Mouse (Mus musculus) brown adipose tissue, adult 24 weeks (tissue): ENCODE data around the gene Gm20458. TPM values are rescaled to one million over a fixed set of nuclear protein-coding genes. Genes with fewer than 3 reads are reported as not detected.

Source experiments
- H3K27ac ChIP-seq: fragments of 200-500 bp; replicated peaks from 2 replicates; pipeline ENCODE4 v1.5.1; 2012; ENCODE audit warnings: low read depth, mild to moderate bottlenecking, low read length
- H3K4me1 ChIP-seq: fragments of 200-500 bp; 2 replicates; pipeline ENCODE4 v1.6.1; 2012; ENCODE audit warnings: low read length, mixed read lengths; ENCODE audit not compliant: control insufficient read depth, insufficient read depth, insufficient read length
- H3K4me3 ChIP-seq: fragments of 200-500 bp; 2 replicates; pipeline ENCODE4 v1.5.1; 2012; ENCODE audit warnings: low read depth, mild to moderate bottlenecking, low read length, moderate library complexity; ENCODE audit not compliant: insufficient read depth
- polyA plus RNA-seq: library from polyadenylated mRNA; stranded (reverse); fragments of >200 nt; gene quantifications from 2 replicates; pipeline ENCODE4 v1.2.4, GENCODE M21; 2012; ENCODE audit not compliant: missing spikeins, insufficient read depth, insufficient read length

Gene Gm20458
- 2.4 TPM in 1 of 2 replicates, not detected in the other for polyA plus RNA-seq

DNA sequence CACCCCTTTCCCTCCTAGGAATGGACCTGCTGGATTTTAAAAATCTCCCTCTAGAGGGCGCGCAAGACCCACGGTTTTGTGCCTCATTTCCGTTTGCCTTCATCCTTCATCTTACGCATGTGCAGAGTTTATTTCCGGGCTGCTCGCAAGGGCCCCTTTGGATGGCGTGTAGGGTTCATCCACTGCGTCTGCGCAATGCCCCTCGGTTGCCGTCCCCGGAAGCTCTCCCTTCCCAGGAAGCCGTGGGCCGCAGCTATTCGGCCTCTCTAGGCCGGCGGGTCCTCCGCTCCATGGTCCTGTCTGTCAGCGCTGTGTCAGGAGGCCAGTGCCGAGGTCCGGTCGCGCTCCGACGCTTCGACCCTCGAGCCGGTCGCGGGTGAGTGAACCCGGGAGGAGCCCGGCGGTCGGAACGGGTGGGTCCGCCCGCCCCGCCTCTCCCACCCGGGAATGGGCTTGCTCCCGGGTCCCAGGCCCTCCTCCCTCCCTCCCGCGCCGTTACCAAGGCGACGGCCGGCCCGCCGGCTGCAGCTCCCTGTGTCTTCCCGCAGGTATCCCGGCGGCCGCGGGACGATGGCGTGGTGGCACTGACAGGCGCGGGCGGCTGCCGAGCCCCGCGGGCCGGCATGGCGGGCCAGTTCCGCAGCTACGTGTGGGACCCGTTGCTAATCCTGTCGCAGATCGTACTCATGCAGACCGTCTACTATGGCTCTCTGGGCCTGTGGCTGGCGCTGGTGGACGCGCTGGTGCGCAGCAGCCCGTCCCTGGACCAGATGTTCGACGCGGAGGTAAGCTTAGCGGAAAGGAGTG lies at the start of gene Gm20458:
Gene Gm20458, plus strand, starts transcription at position 223 of the 807 bp plus-strand sequence.
- peak within 1 kb of the TSS; percentile 92 for H3K4me3 ChIP-seq
- peak within 1 kb of the TSS; percentile 77 for H3K27ac ChIP-seq
- peaks cover 12% of the 10 kb centered on the region for H3K4me1 ChIP-seq

DNA sequence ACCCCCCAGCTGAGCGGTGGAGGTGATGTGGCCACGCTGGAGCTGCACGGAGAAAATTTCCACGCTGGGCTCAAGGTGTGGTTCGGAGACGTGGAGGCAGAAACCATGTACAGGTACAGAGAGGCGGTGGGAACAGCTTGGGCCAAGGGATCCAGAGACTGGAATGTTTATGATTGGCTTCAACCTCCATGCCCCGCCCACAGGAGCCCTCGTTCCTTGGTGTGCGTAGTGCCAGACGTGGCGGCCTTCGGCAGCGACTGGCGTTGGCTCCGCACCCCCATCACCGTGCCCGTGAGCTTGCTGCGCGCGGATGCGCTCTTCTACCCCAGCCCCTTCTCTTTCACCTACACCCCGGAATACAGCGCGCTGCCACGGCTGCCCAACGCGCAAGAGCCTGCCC lies 46.6 kb upstream of the Gm20458 start:
- Histone ChIP-seq H3K4me3 (no peak overlapping the region), H3K4me1 (no peaks in the 10 kb centered on the region; the same call in 1 of the 2 replicates), H3K27ac (no peak overlapping the region)

DNA sequence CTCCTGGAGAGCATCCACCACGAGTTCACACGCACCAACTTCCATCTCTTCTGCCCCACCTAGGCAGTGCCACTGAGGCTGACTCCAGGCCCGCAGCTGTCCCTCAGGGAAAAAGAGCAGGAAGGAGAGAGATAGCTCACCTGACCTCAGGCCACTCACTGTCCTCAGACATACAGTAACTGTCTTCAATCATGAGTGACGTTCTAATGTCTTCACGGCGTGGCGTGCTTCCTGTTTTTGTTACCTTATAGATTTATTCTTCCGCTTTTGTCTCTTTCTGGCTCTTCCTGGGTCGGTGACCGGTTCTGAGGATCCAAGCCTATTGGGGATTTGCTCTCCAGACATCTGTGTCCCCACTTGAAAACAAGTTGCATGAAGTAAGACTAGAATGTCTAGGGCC lies 46.2 kb upstream of the Gm20458 start:
- H3K27ac ChIP-seq: no peak overlapping the region
- H3K4me3 ChIP-seq: no peak overlapping the region
- H3K4me1 ChIP-seq: no peaks in the 10 kb centered on the region; the same call in 1 of the 2 replicates

DNA sequence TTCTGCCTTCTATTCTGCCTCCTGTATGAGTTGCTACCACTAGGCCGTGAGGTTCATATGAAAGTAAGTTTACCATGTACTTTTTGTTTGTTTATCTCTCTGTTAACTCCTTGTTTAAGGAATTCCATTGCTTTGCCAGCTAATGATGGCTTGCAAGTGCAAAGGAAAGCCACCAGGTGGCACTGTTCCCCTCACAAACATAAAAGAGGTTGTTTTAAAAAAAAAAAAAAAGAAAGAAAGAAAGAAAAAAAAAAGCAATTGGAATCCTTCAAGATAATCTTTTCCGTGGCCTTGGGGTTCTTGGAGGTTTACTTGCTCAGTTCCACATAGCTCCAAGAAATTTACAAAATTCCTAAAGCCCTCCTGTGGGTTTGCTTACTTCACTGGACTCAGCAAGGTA lies 43.6 kb upstream of the Gm20458 start:
- Histone ChIP-seq H3K27ac (no peak overlapping the region), H3K4me1 (no peaks in the 10 kb centered on the region; the same call in 1 of the 2 replicates), H3K4me3 (no peak overlapping the region)

DNA sequence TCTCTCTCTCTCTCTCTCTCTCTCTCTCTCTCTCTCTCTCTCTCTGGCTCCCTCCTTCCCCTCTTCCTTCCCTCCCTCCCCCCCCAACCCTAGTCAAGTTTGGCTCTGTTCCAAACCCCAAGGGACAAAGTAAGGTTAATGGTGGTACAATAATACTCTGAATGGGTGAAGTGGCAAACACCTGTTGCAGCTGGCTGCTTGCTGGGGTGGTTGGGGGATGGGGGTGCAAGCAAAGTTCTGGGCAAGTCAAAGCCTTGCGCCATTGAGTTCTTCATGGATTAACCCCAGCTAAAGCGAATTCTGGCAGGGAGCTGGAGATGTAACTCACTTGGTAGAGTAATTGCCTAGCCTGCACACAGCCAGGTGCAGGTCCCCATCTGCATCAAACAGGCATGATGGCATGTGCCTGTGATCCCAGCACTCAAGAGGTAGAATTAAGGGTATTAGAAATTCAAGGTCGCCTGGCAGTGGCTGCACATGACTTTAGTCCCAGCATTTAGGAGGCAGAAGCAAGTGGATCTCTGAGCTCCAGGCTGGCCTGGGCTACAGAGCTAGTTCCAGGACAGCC lies 42.4 kb upstream of the Gm20458 start:
- Histone ChIP-seq H3K4me3 (no peak overlapping the region), H3K27ac (no peak overlapping the region), H3K4me1 (peaks cover 2% of the 10 kb centered on the region)

DNA sequence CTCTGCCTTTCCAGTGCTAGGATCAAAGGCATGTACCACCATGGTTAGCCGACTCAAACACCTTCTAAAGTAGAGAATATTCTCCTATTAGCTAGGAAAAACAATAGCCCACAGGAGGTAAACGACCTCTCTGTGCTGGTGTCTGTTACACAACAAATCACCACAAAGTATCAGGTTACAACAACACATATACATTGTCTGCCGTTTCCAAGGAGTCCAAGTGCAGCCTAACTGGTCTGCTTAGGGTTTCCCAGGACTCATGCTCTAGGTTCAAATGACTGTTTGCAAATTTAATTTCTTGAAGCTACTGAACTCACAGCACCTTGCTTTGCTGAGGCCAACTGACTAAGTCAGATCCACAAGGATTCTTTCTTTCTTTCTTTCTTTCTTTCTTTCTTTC lies 41.3 kb upstream of the Gm20458 start:
- no peak overlapping the region for H3K27ac ChIP-seq
- peaks cover 6% of the 10 kb centered on the region for H3K4me1 ChIP-seq
- H3K4me3 ChIP-seq: no peak overlapping the region

DNA sequence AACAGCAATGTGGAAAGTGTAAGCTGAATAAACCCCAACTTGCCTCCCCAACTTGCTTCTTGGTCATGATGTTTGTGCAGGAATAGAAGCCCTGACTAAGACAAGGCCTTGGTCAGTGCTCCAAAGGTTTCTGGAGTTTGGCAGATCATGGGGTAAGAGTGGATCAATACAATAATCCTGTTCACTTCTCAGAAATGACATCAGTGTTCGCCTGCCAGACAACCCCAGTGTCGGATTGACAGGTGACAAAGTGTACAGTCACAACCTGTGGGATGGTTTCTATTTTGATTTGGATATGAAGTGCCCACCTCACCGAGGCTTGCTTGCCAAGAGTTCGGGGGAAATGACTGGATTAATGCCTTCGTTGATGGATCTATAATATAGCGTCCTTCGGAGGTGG lies 39.5 kb upstream of the Gm20458 start:
- Histone ChIP-seq H3K4me3 (no peak overlapping the region), H3K4me1 (peaks cover 6% of the 10 kb centered on the region), H3K27ac (peak overlapping the region; percentile 95; the same call in 1 of the 2 replicates)

DNA sequence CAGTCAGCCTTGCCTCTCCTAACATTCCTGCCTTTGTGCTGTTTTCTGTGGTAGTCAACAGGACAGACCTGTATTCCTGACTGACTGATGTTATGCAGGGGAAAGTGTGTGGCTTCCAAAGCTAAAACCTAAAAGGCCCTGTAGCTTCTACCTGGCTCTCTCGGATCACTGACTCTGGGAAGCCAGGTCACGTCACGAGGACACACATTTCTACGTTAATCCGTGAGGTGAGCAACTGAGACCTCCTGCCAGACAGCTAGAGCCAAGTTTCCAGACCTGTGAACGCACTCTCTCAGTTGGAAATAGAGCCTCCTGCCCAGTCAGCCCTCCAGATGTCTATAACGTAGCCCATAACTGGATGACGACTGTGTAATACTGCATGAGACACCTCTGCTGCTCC lies 38.8 kb upstream of the Gm20458 start:
- Histone ChIP-seq H3K4me3 (no peak overlapping the region), H3K27ac (peak overlapping the region; percentile 95), H3K4me1 (peaks cover 6% of the 10 kb centered on the region)

DNA sequence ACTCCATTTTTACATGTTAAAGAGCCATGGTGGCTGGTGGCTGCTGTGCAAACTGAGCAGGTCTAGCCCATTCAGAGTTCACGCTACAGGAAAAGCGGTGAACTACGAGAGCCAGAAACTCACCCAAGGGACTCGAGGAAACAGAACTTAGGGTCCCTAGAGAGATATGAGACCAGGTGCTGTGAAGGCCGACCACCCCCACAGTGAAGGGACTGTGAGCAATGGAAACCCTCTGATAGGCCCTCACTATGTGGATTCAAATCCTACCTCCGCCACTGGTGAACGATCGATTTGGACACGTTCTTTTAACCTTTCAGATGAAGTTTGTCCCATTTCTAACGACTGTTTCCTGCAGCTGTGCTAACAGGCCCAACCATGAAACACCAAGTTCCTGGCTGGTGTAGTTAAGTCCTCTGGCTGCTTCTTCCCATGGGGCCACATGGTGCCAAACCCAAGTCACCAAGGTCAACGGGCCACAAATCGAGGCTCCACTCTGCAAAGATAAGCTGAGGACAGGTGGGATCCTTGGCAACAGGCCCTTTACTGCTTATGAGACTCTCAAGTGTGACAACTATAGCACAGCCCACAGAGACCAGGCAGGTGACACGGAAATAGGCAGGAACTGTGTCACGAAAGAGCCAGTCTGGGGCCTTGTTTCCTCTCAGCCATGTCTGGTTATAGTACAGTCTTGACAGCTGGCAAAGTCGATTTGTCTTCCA lies 37.9 kb upstream of the Gm20458 start:
- H3K27ac ChIP-seq: peak overlapping the region; percentile 95
- H3K4me3 ChIP-seq: no peak overlapping the region
- H3K4me1 ChIP-seq: peaks cover 6% of the 10 kb centered on the region

DNA sequence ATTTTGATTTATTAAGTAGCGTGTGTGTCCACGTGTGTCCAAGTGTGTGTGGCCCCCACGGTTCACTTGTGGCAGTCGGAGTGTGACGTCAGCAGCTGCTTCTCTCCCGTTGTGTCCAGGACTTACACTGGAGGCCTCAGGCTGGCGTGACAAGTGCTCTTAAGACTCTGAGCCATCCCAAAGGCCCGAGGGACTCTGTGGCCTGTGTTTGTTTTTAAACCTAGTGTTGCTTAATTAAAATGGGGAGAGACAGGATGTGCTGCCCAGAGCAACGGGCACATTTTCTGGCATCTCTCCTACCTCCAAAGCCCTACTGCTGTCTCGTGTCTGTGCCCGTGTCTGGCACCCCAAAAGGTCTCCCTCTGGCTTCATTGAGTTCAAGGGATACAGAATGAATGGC lies 37.3 kb upstream of the Gm20458 start:
- Histone ChIP-seq H3K4me3 (no peak overlapping the region), H3K27ac (peak overlapping the region; percentile 95), H3K4me1 (peaks cover 6% of the 10 kb centered on the region)

DNA sequence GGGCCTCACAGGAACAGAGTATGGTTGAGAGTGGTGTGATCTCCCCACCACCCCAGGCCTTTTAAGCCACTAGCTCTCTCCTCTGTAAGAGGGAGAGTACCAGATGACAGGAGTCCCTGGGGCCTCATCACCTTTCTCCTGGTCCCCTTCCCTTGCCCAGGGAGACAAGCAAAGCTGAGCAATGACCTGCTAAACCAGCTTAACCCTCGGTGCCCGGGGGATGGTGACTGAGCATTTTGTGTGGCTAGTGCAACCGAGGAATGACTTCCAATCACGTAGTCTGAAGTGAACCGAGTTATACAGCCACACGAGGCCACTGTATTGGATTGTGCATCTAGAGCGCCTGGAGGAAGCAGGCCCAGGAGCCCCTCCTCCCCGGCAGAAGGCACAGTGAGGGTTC lies 36.4 kb upstream of the Gm20458 start:
- Histone ChIP-seq H3K27ac (peak overlapping the region; percentile 87), H3K4me3 (no peak overlapping the region), H3K4me1 (peaks cover 6% of the 10 kb centered on the region; the same call in 1 of the 2 replicates)

DNA sequence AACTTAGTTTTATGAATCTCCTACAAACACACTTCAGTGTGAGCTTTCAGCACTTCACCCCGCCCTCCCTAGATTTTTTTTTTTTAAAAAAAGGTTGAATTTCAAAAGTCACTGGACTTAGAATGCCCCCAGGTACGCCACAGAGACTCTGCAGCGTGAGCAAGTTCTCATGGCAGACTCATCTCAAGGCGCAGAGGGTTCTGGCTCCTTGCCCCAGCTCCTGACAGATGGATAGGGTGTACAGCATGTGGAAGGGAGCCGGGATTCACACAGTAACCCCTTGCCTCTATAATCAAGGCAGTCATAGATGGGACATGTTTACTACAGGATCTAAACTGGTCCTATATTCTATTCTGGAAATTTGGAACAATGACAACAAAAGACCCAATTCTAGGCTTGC lies 35.4 kb upstream of the Gm20458 start:
- no peak overlapping the region for H3K4me3 ChIP-seq
- no peak overlapping the region for H3K27ac ChIP-seq
- H3K4me1 ChIP-seq: peaks cover 6% of the 10 kb centered on the region; the same call in 1 of the 2 replicates

DNA sequence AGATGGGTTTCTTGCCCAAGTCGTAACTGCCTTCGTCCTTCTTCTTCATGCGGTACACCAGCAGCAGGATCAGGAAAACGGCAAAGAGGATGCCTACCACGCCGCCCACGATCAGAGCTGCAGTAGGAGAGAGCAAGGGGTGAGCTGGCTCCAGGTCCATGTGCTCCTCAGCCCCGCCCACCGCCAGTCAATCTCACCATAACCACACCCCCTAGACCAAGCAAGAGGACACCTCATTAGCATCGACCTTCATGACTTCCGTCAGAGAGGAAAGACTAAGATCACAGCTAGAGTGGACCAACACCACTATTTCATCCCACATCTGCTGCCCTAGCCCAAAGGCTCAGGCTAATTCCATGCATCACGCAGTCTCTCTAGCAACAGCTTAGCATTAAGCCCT lies 34.6 kb upstream of the Gm20458 start:
- Histone ChIP-seq H3K4me1 (peaks cover 6% of the 10 kb centered on the region; the same call in 1 of the 2 replicates), H3K4me3 (no peak overlapping the region), H3K27ac (no peak overlapping the region)

DNA sequence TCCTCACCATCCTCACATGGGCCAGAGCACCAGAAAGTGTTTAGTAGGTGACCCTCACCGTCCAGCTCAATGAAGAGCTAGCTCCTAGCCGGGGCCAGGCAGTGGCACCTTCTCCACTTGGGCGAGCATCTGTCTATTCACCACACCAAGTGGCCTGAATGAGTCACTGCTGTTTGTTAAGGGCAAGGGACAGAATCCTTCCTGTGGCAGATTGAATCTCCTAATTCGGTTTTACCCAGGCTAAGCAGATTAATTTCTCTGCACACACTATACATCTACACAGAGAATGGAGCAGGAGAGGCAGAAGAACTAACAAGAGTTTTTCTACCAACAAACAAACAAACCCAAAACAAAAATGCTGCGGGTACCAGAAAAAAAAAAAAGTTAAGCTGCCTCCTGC lies 33.8 kb upstream of the Gm20458 start:
- H3K27ac ChIP-seq: no peak overlapping the region
- peaks cover 6% of the 10 kb centered on the region for H3K4me1 ChIP-seq
- H3K4me3 ChIP-seq: no peak overlapping the region

DNA sequence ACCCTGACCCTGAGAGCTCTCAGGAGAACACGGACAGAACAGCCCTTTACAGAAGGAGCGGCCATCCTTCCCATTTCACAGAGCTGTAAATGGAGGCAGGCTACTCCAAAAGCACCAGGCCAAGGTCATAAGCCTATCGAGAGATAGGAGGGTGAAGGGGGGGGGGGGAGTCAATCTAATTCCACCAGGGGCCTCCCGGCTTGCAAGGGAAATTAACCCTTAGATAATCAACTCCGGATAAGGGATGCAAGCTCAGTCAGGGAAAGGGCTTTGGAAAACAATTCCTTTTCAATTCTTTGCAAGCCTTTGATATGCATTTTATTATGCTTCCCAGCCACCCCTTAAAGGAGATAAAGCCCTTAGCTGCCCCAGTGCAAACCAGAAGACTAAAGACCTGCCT lies 32.3 kb upstream of the Gm20458 start:
- peaks cover 8% of the 10 kb centered on the region for H3K4me1 ChIP-seq
- no peak overlapping the region for H3K27ac ChIP-seq
- H3K4me3 ChIP-seq: no peak overlapping the region
